Mouse (Mus musculus) T-cell, adult 66 days (primary cell): ENCODE measurements around the gene Il1rl2. TPM values are rescaled to one million over a fixed set of nuclear protein-coding genes. Genes with fewer than 3 reads are reported as not detected.

Source experiments
- total RNA-seq, 2 experiments: library from RNA; stranded (reverse); gene quantifications; 3 replicates in 1 of 2; 4 replicates in 1 of 2; pipeline ENCODE4 v1.2.4; 2023

Il1rl2 gene
- total RNA-seq = 10 to 100 TPM in 1 of 2 experiments, 1 to 10 TPM in 1; 8.4 to 11.2 TPM

GRCm38 (mm10) chr1:40324457-40324856, at the start of gene Il1rl2:
TSS of gene Il1rl2 (plus strand) at chr1:40324610.

Other genes with a start within 250 kb of the Il1rl2 start
- under 1 TPM; 0.17 to 0.27 TPM for gene Il1r1, start 99.5 kb upstream of the Il1rl2 start, total RNA-seq
- gene Il1rl1, start 105.0 kb downstream of the Il1rl2 start, total RNA-seq = 1 to 10 TPM in 1 of 2 experiments, under 1 TPM in 1; 0.71 to 2.8 TPM
- gene Il18r1, start 140.9 kb downstream of the Il1rl2 start, total RNA-seq = 10 to 100 TPM; 61.5 to 65.6 TPM
- 10 to 100 TPM; 19.1 to 26.4 TPM for gene Il18rap, start 190.8 kb downstream of the Il1rl2 start, total RNA-seq